Mouse (Mus musculus) midbrain, postnatal 0 days (tissue): ENCODE results near the gene Pdap1. TPM values are rescaled to one million over a fixed set of nuclear protein-coding genes. Genes with fewer than 3 reads are reported as not detected.

Experiments used
- ATAC-seq: fragments of 200-750 bp; cut with Nextera tagmentation; 2 replicates; pipeline ENCODE4 v1.8.0; 2017; ENCODE audit warnings: moderate number of reproducible peaks, mild to moderate bottlenecking, moderate TSS enrichment, moderate library complexity; ENCODE audit not compliant: low FRiP score
- DNase-seq: peaks from one replicate; pipeline ENCODE4 v3.0.0-alpha.2; 2015; ENCODE audit warnings: low spot score
- H3K27ac ChIP-seq: fragments of 300-500 bp; sonication (generic); 2 replicates; pipeline ENCODE4 v1.5.1; 2014; ENCODE audit warnings: low read depth, mild to moderate bottlenecking, low read length, mixed read lengths
- H3K27me3 ChIP-seq: fragments of 300-500 bp; sonication (generic); 2 replicates; pipeline ENCODE4 v1.6.1; 2014; ENCODE audit warnings: low read length, control low read depth, mixed read lengths; ENCODE audit not compliant: insufficient read depth
- H3K36me3 ChIP-seq: fragments of 300-500 bp; sonication (generic); 2 replicates; pipeline ENCODE4 v1.6.1; 2014; ENCODE audit warnings: low read length, control low read depth, mixed read lengths; ENCODE audit not compliant: insufficient read depth
- H3K4me1 ChIP-seq: fragments of 300-500 bp; sonication (generic); 2 replicates; pipeline ENCODE4 v1.6.1; 2014; ENCODE audit warnings: mild to moderate bottlenecking, control low read depth, antibody characterized with exemption, low read length, mixed read lengths; ENCODE audit not compliant: insufficient read depth
- H3K4me2 ChIP-seq: fragments of 300-500 bp; sonication (generic); 2 replicates; pipeline ENCODE4 v1.6.1; 2014; ENCODE audit warnings: low read depth, mild to moderate bottlenecking, low read length, mixed read lengths; ENCODE audit not compliant: poor library complexity, severe bottlenecking
- H3K4me3 ChIP-seq: fragments of 300-500 bp; sonication (generic); 2 replicates; pipeline ENCODE4 v1.5.1; 2014; ENCODE audit warnings: low read depth, mild to moderate bottlenecking, low read length, moderate library complexity
- H3K9ac ChIP-seq: fragments of 300-500 bp; sonication (generic); replicated peaks from 2 replicates; pipeline ENCODE4 v1.6.1; 2014; ENCODE audit warnings: mild to moderate bottlenecking, low read length, moderate library complexity, mixed read lengths; ENCODE audit not compliant: poor library complexity, severe bottlenecking
- H3K9me3 ChIP-seq: fragments of 300-500 bp; sonication (generic); 2 replicates; pipeline ENCODE4 v1.6.1; 2016; ENCODE audit warnings: low read length, control low read depth
- CTCF ChIP-seq: IDR thresholded peaks from 2 replicates; pipeline ENCODE4 v1.5.1; 2016; ENCODE audit warnings: antibody characterized with exemption, mild to moderate bottlenecking
- WGBS: fragments of 180-500 bp; shearing (Covaris S2); extraction: QIAGEN DNeasy Blood & Tissue Kit; methylation state at CpG from one replicate; pipeline ENCODE4 v1.1.7; 2014; 5-methylcytosine and 5-hydroxymethylcytosine counted together
- polyA plus RNA-seq: library from polyadenylated mRNA; unstranded; fragments of >200 nt; fragmentation: Nextera tagmentation; extraction: Ambion mirVana; gene quantifications from 2 replicates; pipeline ENCODE4 v1.2.1, GENCODE M21; 2015
- total RNA-seq: library from RNA; depleted of rRNA; stranded (reverse); fragments of >200 nt; gene quantifications from 2 replicates; pipeline ENCODE4 v1.2.3, GENCODE M21; 2014

Gene Pdap1
- total and polyA plus RNA-seq, 2 experiments from 2014 or later, result 47.7 to 141 TPM

- no peaks in the 10 kb centered on the region for H3K36me3 ChIP-seq
- 66% methylated on average over 6 of the region's 6 CpGs for WGBS
- no peak for ATAC-seq
- H3K4me1 ChIP-seq, result no peaks in the 10 kb centered on the region
- H3K9me3 ChIP-seq, result no peaks in the 10 kb centered on the region; the same call in 1 of the 2 replicates
- no peak overlapping the region for H3K4me2 ChIP-seq
- no peak overlapping the region for H3K27ac ChIP-seq
- H3K27me3 ChIP-seq, result peaks cover 12% of the 10 kb centered on the region
- no peak overlapping the region for H3K4me3 ChIP-seq
- H3K9ac ChIP-seq, result no peak overlapping the region
- TF ChIP-seq CTCF, result no peak
- DNase-seq, result no peak
These were observed 22.0 kb downstream of the Pdap1 start for GRCm38 (mm10) chr5:145118005-145118404.

- DNase-seq (no peak), ATAC-seq (no peak)
- peak; percentile 66 for TF ChIP-seq CTCF
- Histone ChIP-seq H3K4me3 (no peak overlapping the region), H3K36me3 (no peaks in the 10 kb centered on the region), H3K27me3 (peaks cover 12% of the 10 kb centered on the region), H3K4me1 (no peaks in the 10 kb centered on the region), H3K9me3 (no peaks in the 10 kb centered on the region; the same call in 1 of the 2 replicates), H3K9ac (no peak overlapping the region), H3K27ac (no peak overlapping the region), H3K4me2 (no peak overlapping the region)
- WGBS, result 38% methylated on average over 10 of the region's 10 CpGs
These were observed 23.1 kb downstream of the Pdap1 start for GRCm38 (mm10) chr5:145116916-145117315.

GRCm38 (mm10) chr5:145116316-145116715 lies 23.7 kb downstream of the Pdap1 start:
- Histone ChIP-seq H3K4me3 (no peak overlapping the region), H3K4me1 (no peaks in the 10 kb centered on the region), H3K9me3 (no peaks in the 10 kb centered on the region; the same call in 1 of the 2 replicates), H3K27me3 (peaks cover 12% of the 10 kb centered on the region), H3K4me2 (no peak overlapping the region), H3K36me3 (no peaks in the 10 kb centered on the region), H3K9ac (no peak overlapping the region), H3K27ac (no peak overlapping the region)
- TF ChIP-seq CTCF, result no peak
- WGBS, result 57% methylated on average over 4 of the region's 4 CpGs
- ATAC-seq (no peak), DNase-seq (no peak)

GRCm38 (mm10) chr5:145115736-145116135 lies 24.3 kb downstream of the Pdap1 start:
- no peaks in the 10 kb centered on the region for H3K4me1 ChIP-seq
- WGBS, result 96% methylated on average over 5 of the region's 5 CpGs

GRCm38 (mm10) chr5:145114606-145115473 lies 25.2 kb downstream of the Pdap1 start:
- TF ChIP-seq CTCF, result no peak
- DNase-seq (peak; percentile 26), ATAC-seq (no peak)
- WGBS, result 23% methylated on average over 31 of the region's 40 CpGs
- Histone ChIP-seq H3K4me1 (no peaks in the 10 kb centered on the region), H3K9me3 (no peaks in the 10 kb centered on the region; the same call in 1 of the 2 replicates), H3K4me2 (peak overlapping the region; percentile 46), H3K27me3 (peaks cover 12% of the 10 kb centered on the region), H3K36me3 (peaks cover 8% of the 10 kb centered on the region), H3K27ac (no peak overlapping the region), H3K4me3 (peak overlapping the region; percentile 30), H3K9ac (0 out of 2 replicates have a peak overlapping the region, but pooled peaks have one; percentile 33)

More at GRCm38 (mm10) chr5:145115736-145116135, 24.3 kb downstream of the Pdap1 start:
- no peak for TF ChIP-seq CTCF
- Histone ChIP-seq H3K4me3 (no peak overlapping the region), H3K4me2 (no peak overlapping the region), H3K9me3 (no peaks in the 10 kb centered on the region; the same call in 1 of the 2 replicates), H3K27me3 (peaks cover 12% of the 10 kb centered on the region), H3K27ac (no peak overlapping the region), H3K9ac (no peak overlapping the region), H3K36me3 (no peaks in the 10 kb centered on the region)
- ATAC-seq (no peak), DNase-seq (no peak)

GRCm38 (mm10) chr5:145114071-145114605 lies 25.9 kb downstream of the Pdap1 start, which contains the start of gene Arpc1b:
Gene Arpc1b, plus strand, starts transcription at chr5:145114215.
- no peak for TF ChIP-seq CTCF
- DNase-seq, result peak; percentile 38

More at GRCm38 (mm10) chr5:145114071-145114605, 25.9 kb downstream of the Pdap1 start, which contains the start of gene Arpc1b:
- WGBS, result 2% methylated on average over 42 of the region's 53 CpGs
- Histone ChIP-seq H3K9ac (0 out of 2 replicates have a peak within 1 kb of the TSS, but pooled peaks have one; percentile 33), H3K36me3 (peaks cover 15% of the 10 kb centered on the region), H3K4me1 (no peaks in the 10 kb centered on the region), H3K27me3 (peaks cover 12% of the 10 kb centered on the region), H3K4me3 (peak within 1 kb of the TSS; percentile 30), H3K27ac (no peak within 1 kb of the TSS), H3K4me2 (peak within 1 kb of the TSS; percentile 46), H3K9me3 (no peaks in the 10 kb centered on the region; the same call in 1 of the 2 replicates)
- 0 out of 2 replicates have a peak, but pooled peaks have one; percentile 22 for ATAC-seq
